Mouse (Mus musculus) testis, adult 2 months (tissue): Measurements from ENCODE around the gene Cdk9.

ENCODE experiments used
- CTCF ChIP-seq: fragments of 200-500 bp; IDR thresholded peaks from 2 replicates; pipeline ENCODE4 v1.5.1; 2012; ENCODE audit warnings: low read depth, mild to moderate bottlenecking, inconsistent platforms, low read length, moderate library complexity; ENCODE audit not compliant: control insufficient read depth, insufficient read depth, insufficient replicate concordance
- POLR2A ChIP-seq: fragments of 200-500 bp; IDR thresholded peaks from 2 replicates; pipeline ENCODE4 v1.6.1; 2012; ENCODE audit warnings: low read depth, mild to moderate bottlenecking, inconsistent platforms, low read length, moderate library complexity; ENCODE audit not compliant: control insufficient read depth

GRCm38 (mm10) chr2:32722581-32722980, 9.7 kb upstream of the Cdk9 start:
- TF ChIP-seq CTCF (no peak), POLR2A (no peak)
